Mouse (Mus musculus): ENCODE results near the gene Psmd10. TPM values are rescaled to one million over a fixed set of nuclear protein-coding genes. Genes with fewer than 3 reads are reported as not detected.

Psmd10 gene
- 16.5 and 17.3 TPM in 2 replicates for polyA plus RNA-seq (2012; rRNA removed)

DNA sequence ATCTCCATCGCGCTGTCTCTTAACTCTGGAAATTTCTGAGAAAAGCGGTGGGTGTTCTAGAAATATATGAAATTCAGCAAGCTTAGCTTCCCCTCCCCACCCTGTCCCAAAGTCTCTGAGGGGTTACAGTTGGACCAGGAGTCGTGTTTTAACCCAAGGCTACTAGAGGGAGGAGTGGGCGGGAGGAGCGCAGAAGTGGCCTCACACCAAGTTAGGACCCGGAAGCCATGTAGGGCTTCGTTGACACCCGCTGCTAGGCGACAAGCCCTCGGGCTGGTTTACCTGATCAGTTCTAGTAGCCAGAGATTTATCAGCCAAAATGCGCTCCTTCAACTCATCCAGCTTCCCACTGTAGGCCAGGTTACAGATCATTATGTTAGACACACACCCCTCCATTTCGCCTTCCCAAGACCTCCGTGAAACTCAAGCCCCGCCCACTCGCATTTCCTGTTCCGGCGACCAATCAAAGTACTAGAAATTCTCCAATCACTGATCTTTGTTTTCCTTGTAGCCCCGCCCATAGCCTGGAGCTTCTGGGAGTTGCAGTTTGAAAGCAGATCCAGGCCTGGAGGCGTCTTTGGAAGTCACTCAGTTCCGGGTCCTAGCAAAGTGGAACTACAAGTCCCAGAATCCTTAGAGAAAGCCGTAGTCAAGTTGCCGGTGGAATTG, at the start of gene Psmd10, which contains the start of gene Atg4a:
Gene Psmd10, minus strand, starts transcription at position 457 of the 669 bp plus-strand sequence.
Gene Atg4a, plus strand, starts transcription at position 636 of the 669 bp plus-strand sequence.
- Histone ChIP-seq H3K4me1 (ENCODE audit: control insufficient read depth, insufficient read depth, low read length) (no peaks in the 10 kb centered on the region), H3K27ac (ENCODE audit: insufficient read depth, low read length) (no peak within 1 kb of the TSS), H3K4me3 (ENCODE audit: insufficient read depth, low read length) (peak within 1 kb of the TSS; percentile 53)
- TF ChIP-seq CTCF (IDR thresholded peaks at IDR 0.05; ENCODE audit: extremely low read depth, insufficient read depth, low read length) (no peak), POLR2A (IDR thresholded peaks at IDR 0.05; ENCODE audit: extremely low read depth, insufficient read depth, low read length) (peak; percentile 56; the same call in 1 of the 2 replicates)

DNA sequence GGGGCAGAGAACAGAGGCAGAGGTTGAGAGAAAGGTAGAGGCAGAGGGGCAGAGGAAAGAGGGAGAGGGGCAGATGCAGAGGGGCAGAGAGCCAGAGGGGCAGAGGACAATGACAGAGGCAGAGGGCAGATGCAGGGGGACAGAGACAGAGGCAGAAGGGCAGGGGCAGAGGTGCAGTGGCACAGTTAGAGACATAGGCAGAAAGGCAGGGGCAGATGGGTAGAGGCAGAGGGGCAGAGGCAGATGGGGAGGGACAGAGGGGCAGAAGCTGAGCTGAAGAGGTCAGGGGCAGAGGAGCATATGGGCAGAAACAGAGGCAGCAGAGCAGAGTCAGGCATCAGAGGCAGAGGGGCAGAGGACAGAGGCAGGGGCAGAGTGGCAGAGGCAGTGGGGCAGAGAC, 42.4 kb upstream of the Psmd10 start:
- Histone ChIP-seq H3K4me3 (ENCODE audit: insufficient read depth, low read length) (no peak overlapping the region), H3K27ac (ENCODE audit: insufficient read depth, low read length) (no peak overlapping the region), H3K4me1 (ENCODE audit: control insufficient read depth, insufficient read depth, low read length) (no peaks in the 10 kb centered on the region)
- TF ChIP-seq POLR2A (IDR thresholded peaks at IDR 0.05; ENCODE audit: extremely low read depth, insufficient read depth, low read length) (no peak), CTCF (IDR thresholded peaks at IDR 0.05; ENCODE audit: extremely low read depth, insufficient read depth, low read length) (no peak)

DNA sequence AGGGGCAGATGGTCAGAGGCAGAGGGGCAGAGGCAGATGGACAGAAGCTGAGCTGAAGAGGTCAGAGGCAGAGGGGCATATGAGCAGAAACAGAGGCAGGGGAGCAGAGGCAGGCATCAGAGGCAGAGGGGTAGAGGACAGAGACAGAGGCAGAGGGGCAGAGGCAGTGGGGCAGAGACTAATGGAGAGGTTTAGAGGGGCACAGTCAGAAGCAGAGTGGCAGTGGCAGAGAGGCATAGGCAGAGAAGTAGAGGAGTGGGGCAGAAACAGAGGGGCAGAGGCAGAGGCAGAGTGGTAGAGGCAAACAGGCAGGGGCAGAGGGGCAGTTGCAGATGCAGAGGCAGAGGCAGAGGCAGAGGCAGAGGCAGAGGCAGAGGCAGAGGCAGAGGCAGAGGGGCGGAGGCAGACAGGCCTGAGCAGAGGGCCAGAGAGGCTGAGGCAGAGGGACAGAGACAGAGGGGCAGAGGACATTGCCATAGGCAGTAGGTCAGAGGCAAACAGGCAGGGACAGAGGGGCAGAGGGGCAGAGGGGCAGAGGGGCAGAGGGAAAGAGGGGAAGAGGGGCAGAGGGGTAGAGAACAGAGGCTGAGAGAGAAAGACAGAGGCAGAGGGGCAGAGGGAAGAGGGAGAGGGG, 41.5 kb upstream of the Psmd10 start:
- no peak for TF ChIP-seq CTCF (IDR thresholded peaks at IDR 0.05; ENCODE audit: extremely low read depth, insufficient read depth, low read length)
- no peak for TF ChIP-seq POLR2A (IDR thresholded peaks at IDR 0.05; ENCODE audit: extremely low read depth, insufficient read depth, low read length)
- no peak overlapping the region for H3K4me3 ChIP-seq (ENCODE audit: insufficient read depth, low read length)
- no peaks in the 10 kb centered on the region for H3K4me1 ChIP-seq (ENCODE audit: control insufficient read depth, insufficient read depth, low read length)
- H3K27ac ChIP-seq (ENCODE audit: insufficient read depth, low read length): no peak overlapping the region

DNA sequence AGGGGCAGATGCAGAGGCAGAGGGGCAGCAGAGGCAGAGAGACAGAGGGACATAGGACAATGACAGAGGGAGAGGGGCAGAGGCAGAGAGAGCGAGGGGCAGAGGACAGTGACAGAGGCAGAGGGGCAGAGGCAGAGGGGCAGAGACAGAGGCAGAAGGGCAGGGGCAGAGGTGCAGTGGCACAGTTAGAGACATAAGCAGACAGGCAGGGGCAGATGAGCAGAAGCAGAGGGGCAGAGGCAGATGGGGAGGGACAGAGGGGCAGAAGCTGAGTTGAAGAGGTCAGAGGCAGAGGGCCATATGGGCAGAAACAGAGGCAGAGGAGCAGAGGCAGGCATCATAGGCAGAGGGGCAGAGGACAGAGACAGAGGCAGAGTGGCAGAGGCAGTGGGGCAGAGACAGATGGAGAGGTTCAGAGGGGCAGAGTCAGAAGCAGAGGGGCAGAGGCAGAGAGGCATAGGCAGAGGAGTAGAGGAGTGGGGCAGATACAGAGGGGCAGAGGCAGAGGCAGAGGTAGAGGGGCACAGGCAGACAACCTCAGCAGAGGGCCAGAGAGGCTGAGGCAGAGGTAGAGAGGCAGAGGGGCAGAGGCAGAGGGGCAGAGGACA, 40.5 kb upstream of the Psmd10 start:
- TF ChIP-seq POLR2A (IDR thresholded peaks at IDR 0.05; ENCODE audit: extremely low read depth, insufficient read depth, low read length) (no peak), CTCF (IDR thresholded peaks at IDR 0.05; ENCODE audit: extremely low read depth, insufficient read depth, low read length) (no peak)
- Histone ChIP-seq H3K4me3 (ENCODE audit: insufficient read depth, low read length) (no peak overlapping the region), H3K27ac (ENCODE audit: insufficient read depth, low read length) (no peak overlapping the region), H3K4me1 (ENCODE audit: control insufficient read depth, insufficient read depth, low read length) (no peaks in the 10 kb centered on the region)

DNA sequence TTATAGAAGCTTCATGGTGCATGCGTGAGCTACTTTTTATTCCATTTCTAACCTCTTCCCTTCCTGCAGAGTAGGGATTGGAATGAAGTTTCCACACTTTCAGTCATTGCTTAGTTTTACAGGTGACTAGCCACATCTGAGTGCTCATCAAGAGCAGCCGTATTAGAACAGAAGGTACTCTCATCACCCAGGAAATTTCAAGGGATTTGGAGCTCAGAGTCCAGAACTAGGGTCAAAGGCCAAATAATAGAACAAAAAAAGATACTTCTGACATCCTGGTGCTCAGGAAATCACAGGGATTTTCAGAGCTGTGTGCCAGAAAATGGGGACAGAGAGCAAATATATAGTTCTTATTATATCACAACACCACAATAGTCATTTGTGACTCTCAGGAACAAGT, 28.7 kb upstream of the Psmd10 start:
- H3K4me1 ChIP-seq (ENCODE audit: control insufficient read depth, insufficient read depth, low read length): peaks cover 2% of the 10 kb centered on the region
- no peak overlapping the region for H3K27ac ChIP-seq (ENCODE audit: insufficient read depth, low read length)
- no peak for TF ChIP-seq CTCF (IDR thresholded peaks at IDR 0.05; ENCODE audit: extremely low read depth, insufficient read depth, low read length)
- TF ChIP-seq POLR2A (IDR thresholded peaks at IDR 0.05; ENCODE audit: extremely low read depth, insufficient read depth, low read length): no peak
- no peak overlapping the region for H3K4me3 ChIP-seq (ENCODE audit: insufficient read depth, low read length)

DNA sequence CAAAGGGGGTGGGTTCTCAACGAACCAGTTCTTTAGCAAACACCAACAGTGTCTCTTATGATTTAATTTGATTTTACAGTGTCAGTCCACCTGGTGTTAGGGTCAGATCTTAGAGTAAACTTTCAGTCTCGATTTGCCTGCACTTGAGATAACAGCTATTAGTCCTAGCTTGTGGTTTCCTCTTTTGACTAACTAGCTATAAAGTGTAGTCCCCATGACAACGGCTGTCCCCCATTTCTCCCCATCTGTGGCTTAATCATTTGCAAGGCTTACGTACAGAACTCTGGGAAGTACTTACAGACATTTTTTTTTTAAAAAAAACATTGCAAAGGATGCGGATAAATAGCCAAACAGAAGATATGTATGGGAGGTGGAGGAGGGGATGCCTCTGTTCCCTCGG, 28.3 kb upstream of the Psmd10 start:
- peaks cover 2% of the 10 kb centered on the region for H3K4me1 ChIP-seq (ENCODE audit: control insufficient read depth, insufficient read depth, low read length)
- no peak overlapping the region for H3K4me3 ChIP-seq (ENCODE audit: insufficient read depth, low read length)
- H3K27ac ChIP-seq (ENCODE audit: insufficient read depth, low read length): no peak overlapping the region
- TF ChIP-seq POLR2A (IDR thresholded peaks at IDR 0.05; ENCODE audit: extremely low read depth, insufficient read depth, low read length) (no peak), CTCF (IDR thresholded peaks at IDR 0.05; ENCODE audit: extremely low read depth, insufficient read depth, low read length) (no peak)

DNA sequence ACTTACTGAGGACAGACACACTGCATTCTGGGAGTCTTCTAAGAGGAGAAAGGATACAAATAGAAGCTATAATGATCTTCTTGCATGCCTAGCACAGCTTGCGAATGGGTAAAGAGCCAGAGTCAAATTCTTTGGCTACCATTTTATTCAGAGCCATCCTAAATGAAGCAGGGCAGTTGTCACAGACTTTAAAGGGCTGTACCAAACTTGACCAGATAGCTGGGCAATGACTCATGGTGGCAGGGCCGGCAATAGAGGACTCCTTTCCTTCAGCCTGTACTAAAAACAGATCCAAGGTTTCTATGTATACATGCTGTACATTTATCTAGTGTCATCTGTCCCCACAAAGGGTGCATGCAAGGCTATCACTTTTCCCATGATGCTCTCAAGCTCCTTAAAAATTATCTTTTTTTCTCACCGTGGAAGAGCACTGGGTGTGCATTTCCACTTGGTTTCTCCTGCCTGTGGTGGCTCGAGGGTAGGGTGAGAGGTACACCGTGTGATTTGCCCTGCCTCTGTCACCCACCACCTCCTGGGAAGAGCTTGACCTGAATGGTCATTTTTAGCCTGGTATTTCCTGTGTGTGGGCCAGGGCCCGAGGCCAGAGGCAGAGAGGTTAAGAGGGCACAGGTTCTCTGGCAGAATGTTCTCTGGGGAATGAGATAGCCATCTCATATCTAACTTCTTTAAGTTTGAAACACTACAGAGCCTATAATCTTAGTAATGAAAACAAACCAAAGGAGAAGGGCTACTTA, 26.9 kb upstream of the Psmd10 start:
- peaks cover 4% of the 10 kb centered on the region for H3K4me1 ChIP-seq (ENCODE audit: control insufficient read depth, insufficient read depth, low read length)
- TF ChIP-seq CTCF (IDR thresholded peaks at IDR 0.05; ENCODE audit: extremely low read depth, insufficient read depth, low read length) (no peak), POLR2A (IDR thresholded peaks at IDR 0.05; ENCODE audit: extremely low read depth, insufficient read depth, low read length) (no peak)
- H3K27ac ChIP-seq (ENCODE audit: insufficient read depth, low read length): peak overlapping the region; percentile 65
- H3K4me3 ChIP-seq (ENCODE audit: insufficient read depth, low read length): no peak overlapping the region

DNA sequence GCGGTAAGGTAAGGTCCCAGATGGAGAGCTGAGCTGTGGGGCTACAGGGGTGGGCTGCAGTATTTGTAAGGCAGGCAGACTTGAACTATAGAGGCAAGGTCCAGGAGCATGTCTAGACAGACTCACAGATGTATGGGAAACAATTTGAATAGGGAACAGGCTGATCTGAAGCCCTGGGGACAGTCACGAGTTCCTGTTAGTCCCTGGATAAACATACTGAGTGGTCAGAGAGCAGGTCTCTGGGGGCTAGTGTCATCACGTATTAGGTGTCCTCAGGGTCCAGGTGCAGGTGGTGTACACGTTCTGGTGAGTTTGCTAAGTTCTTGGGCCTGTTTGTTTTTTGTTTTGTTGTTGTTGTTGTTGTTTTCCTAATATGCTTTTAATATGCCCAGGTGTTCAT, 23.6 kb upstream of the Psmd10 start:
- no peak for TF ChIP-seq CTCF (IDR thresholded peaks at IDR 0.05; ENCODE audit: extremely low read depth, insufficient read depth, low read length)
- no peak for TF ChIP-seq POLR2A (IDR thresholded peaks at IDR 0.05; ENCODE audit: extremely low read depth, insufficient read depth, low read length)
- Histone ChIP-seq H3K4me3 (ENCODE audit: insufficient read depth, low read length) (no peak overlapping the region), H3K27ac (ENCODE audit: insufficient read depth, low read length) (no peak overlapping the region), H3K4me1 (ENCODE audit: control insufficient read depth, insufficient read depth, low read length) (peaks cover 4% of the 10 kb centered on the region)

DNA sequence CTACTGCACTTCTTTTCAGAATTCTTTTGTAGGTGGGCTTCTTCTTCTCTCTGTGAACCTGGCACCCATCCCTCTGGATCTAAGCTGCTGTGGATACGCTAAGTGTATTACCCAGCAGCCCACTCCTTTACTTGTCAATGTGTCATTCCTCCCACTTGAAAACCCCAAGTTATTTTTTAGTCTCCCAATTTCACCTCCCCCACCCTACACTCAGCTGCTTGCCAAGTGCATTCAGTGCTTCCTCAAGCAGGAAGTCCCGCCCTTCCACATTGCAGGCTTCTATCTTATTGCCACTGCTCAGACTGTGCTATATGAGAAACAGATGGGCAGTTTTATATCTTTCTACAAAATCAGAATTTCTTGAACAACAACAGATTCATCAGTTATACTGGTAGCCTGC, 23.0 kb upstream of the Psmd10 start:
- TF ChIP-seq CTCF (IDR thresholded peaks at IDR 0.05; ENCODE audit: extremely low read depth, insufficient read depth, low read length) (no peak), POLR2A (IDR thresholded peaks at IDR 0.05; ENCODE audit: extremely low read depth, insufficient read depth, low read length) (no peak)
- peaks cover 4% of the 10 kb centered on the region for H3K4me1 ChIP-seq (ENCODE audit: control insufficient read depth, insufficient read depth, low read length)
- H3K27ac ChIP-seq (ENCODE audit: insufficient read depth, low read length): no peak overlapping the region
- no peak overlapping the region for H3K4me3 ChIP-seq (ENCODE audit: insufficient read depth, low read length)
